Mouse (Mus musculus) small intestine, adult 2 months (tissue): ENCODE data around the gene Hykk.

Source experiments
- CTCF ChIP-seq: fragments of 200-500 bp; IDR thresholded peaks from 2 replicates; pipeline ENCODE4 v1.5.1; 2012; ENCODE audit warnings: low read depth, mild to moderate bottlenecking, control low read depth, inconsistent platforms, low read length, moderate library complexity, mixed read lengths; ENCODE audit not compliant: insufficient replicate concordance, insufficient read length; ENCODE audit errors: extremely low read depth
- POLR2A ChIP-seq: fragments of 200-500 bp; IDR thresholded peaks from 2 replicates; pipeline ENCODE4 v1.6.1; 2012; ENCODE audit warnings: low read depth, mild to moderate bottlenecking, control low read depth, inconsistent platforms, low read length, moderate library complexity

DNA sequence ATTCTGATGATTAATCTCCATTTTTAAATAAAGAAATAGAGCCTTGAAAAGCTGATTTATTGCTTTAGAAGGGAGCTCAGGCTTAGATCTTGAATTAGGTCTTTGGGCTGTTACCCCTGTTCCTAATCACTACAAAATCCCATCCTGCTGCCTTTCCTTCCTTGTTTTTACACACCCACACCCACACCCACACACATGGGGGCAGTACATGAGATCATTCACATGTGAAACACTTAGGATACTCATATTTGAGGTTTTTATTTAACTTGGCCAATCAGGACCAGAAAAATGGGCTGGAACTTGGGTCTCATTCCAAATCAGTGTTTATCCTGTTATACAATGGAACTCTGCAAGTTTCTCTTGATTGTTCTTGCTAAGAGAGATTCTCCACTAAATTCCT, 32.4 kb downstream of the Hykk start:
- TF ChIP-seq CTCF (no peak), POLR2A (no peak)
